Mouse (Mus musculus) layer of hippocampus, postnatal 10 days (tissue): ENCODE data around the gene Krtap29-1. TPM values are rescaled to one million over a fixed set of nuclear protein-coding genes. Genes with fewer than 3 reads are reported as not detected.

Experiments
- DNase-seq, 2 experiments: peaks; one replicate each; pipeline ENCODE4 v3.0.0; 2021; ENCODE audit warnings: low spot score in 2 of 2
- total RNA-seq, 2 experiments: library from RNA; stranded (reverse); gene quantifications; 2 replicates each; pipeline ENCODE4 v1.2.3; 2021

The Krtap29-1 gene
- total RNA-seq, 2 experiments from 2014 or later = not detected

- DNase-seq = no peak
Measured at GRCm38 (mm10) chr11:99948175-99948574, 30.7 kb downstream of the Krtap29-1 start, which contains the start of gene Krtap9-5. Gene Krtap9-5 (plus strand): TSS chr11:99948475.

DNA sequence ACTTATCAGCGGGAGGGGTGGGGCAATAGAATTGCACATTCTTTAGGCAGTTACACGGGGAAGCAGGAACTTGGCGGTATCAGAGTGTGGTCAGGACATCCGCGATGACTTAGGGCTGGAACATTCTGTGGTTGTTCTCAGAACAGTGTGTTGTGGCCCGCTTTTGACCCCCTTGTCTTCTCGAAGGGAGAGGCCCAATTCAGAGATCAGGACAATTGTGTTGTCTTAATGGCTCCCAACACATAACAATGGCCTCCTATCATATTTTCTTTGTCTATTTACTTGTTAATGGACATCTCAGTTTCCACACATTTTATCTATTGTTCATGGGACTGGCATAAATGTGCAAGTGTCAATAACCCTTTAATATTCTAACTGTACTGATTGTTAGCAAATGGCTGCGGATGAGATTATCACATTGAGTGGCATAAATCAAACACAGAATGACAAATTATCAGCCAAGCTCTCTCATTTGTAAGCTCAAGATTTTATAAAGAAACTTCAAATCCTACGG, 41.0 kb downstream of the Krtap29-1 start:
- DNase-seq = no peak

- DNase-seq = no peak
Measured at GRCm38 (mm10) chr11:99935991-99936390, 42.9 kb downstream of the Krtap29-1 start, which contains the start of gene Krtap31-2. Gene Krtap31-2 (plus strand): TSS chr11:99936291.

Other genes with a start within 250 kb of the Krtap29-1 start
- gene Gm14180, start 244.8 kb downstream of the Krtap29-1 start, total RNA-seq = not detected
- not detected for gene Gm11595, start 206.1 kb downstream of the Krtap29-1 start, total RNA-seq
- gene Krtap4-8, start 198.3 kb downstream of the Krtap29-1 start, total RNA-seq = not detected
- gene Krtap4-9, start 193.9 kb downstream of the Krtap29-1 start, total RNA-seq = not detected
- not detected for gene Gm11596, start 185.6 kb downstream of the Krtap29-1 start, total RNA-seq
- not detected for gene Gm11569, start 180.1 kb downstream of the Krtap29-1 start, total RNA-seq
- not detected for gene Gm11554, start 174.6 kb downstream of the Krtap29-1 start, total RNA-seq
- gene Krtap4-13, start 169.2 kb downstream of the Krtap29-1 start, total RNA-seq = not detected
- gene Gm11564, start 163.4 kb downstream of the Krtap29-1 start, total RNA-seq = not detected
- gene 2300003K06Rik, start 141.0 kb downstream of the Krtap29-1 start, total RNA-seq = not detected
- not detected for gene Krtap4-16, start 127.4 kb downstream of the Krtap29-1 start, total RNA-seq
- gene Gm11568, start 121.1 kb downstream of the Krtap29-1 start, total RNA-seq = not detected
- gene Gm11559, start 114.6 kb downstream of the Krtap29-1 start, total RNA-seq = not detected
- not detected for gene Krtap9-1, start 105.7 kb downstream of the Krtap29-1 start, total RNA-seq
- gene Gm11567, start 99.9 kb downstream of the Krtap29-1 start, total RNA-seq = not detected
- not detected for gene Krtap31-1, start 71.1 kb downstream of the Krtap29-1 start, total RNA-seq
- gene Gm11565, start 64.3 kb downstream of the Krtap29-1 start, total RNA-seq = not detected
- gene Krtap31-2, start 42.8 kb downstream of the Krtap29-1 start, total RNA-seq = not detected
- gene Krtap9-5, start 30.6 kb downstream of the Krtap29-1 start, total RNA-seq = not detected
- gene Krtap16-1, start 7.5 kb upstream of the Krtap29-1 start, total RNA-seq = not detected
- gene Krtap17-1, start 14.9 kb upstream of the Krtap29-1 start, total RNA-seq = not detected
- not detected for gene Krt33a, start 37.2 kb upstream of the Krtap29-1 start, total RNA-seq
- gene Krt33b, start 50.8 kb upstream of the Krtap29-1 start, total RNA-seq = not detected
- not detected for gene Krt34, start 62.5 kb upstream of the Krtap29-1 start, total RNA-seq
- gene Krt31, start 71.5 kb upstream of the Krtap29-1 start, total RNA-seq = not detected
- not detected for gene Krt32, start 109.2 kb upstream of the Krtap29-1 start, total RNA-seq
- gene Krt35, start 117.2 kb upstream of the Krtap29-1 start, total RNA-seq = not detected
- gene Krt36, start 126.6 kb upstream of the Krtap29-1 start, total RNA-seq = not detected
- gene Krt13, start 142.5 kb upstream of the Krtap29-1 start, total RNA-seq = not detected
- 1 to 10 TPM; 1.1 to 1.5 TPM for gene Krt15, start 156.9 kb upstream of the Krtap29-1 start, total RNA-seq
- gene Krt19, start 169.6 kb upstream of the Krtap29-1 start, total RNA-seq = 1 to 10 TPM in 1 of 2 experiments, under 1 TPM in 1; 0.64 to 1.0 TPM
- 1 to 10 TPM; 1.1 to 1.2 TPM for gene Krt9, start 214.2 kb upstream of the Krtap29-1 start, total RNA-seq
- under 1 TPM in 1 of 2 experiments, not detected in 1; 0.43 TPM for gene Krt14, start 228.5 kb upstream of the Krtap29-1 start, total RNA-seq